Mouse (Mus musculus): ENCODE results near the gene Eid1. TPM values are rescaled to one million over a fixed set of nuclear protein-coding genes. Genes with fewer than 3 reads are reported as not detected.

The Eid1 gene
- polyA plus RNA-seq, 2 experiments: 182 to 298 TPM

- no peak overlapping the region for H3K9ac ChIP-seq (ENCODE audit: low read depth, low read length, severe bottlenecking)
- H3K36me3 ChIP-seq (ENCODE audit: control insufficient read depth, insufficient read depth, low read length): no peaks in the 10 kb centered on the region
- no peak overlapping the region for H3K4me2 ChIP-seq (replicated peaks; ENCODE audit: low read depth, low read length, severe bottlenecking)
- ATAC-seq (ENCODE audit: low FRiP score, low read depth): no peak
- H3K27ac ChIP-seq (replicated peaks; ENCODE audit: low read depth, low read length): no peak overlapping the region
- DNase-seq (ENCODE audit: low spot score): no peak
- no peak overlapping the region for H3K4me3 ChIP-seq (replicated peaks; ENCODE audit: low read length)
- H3K27me3 ChIP-seq (ENCODE audit: control insufficient read depth, insufficient read depth, low read length): 0 out of 2 replicates have a peak, but pooled peaks cover 6% of the 10 kb centered on the region
- WGBS: 87% methylated on average over 8 of the region's 8 CpGs
- H3K4me1 ChIP-seq (ENCODE audit: control insufficient read depth, insufficient read depth, low read length): no peaks in the 10 kb centered on the region
- TF ChIP-seq POLR2A (IDR thresholded peaks at IDR 0.05; ENCODE audit: borderline replicate concordance, extremely low read depth, insufficient read depth, insufficient read length): no peak
- H3K9me3 ChIP-seq (ENCODE audit: control insufficient read depth, low read length): no peaks in the 10 kb centered on the region
Observed at GRCm38 (mm10) chr2:125716599-125716998, 43.7 kb downstream of the Eid1 start.

DNA sequence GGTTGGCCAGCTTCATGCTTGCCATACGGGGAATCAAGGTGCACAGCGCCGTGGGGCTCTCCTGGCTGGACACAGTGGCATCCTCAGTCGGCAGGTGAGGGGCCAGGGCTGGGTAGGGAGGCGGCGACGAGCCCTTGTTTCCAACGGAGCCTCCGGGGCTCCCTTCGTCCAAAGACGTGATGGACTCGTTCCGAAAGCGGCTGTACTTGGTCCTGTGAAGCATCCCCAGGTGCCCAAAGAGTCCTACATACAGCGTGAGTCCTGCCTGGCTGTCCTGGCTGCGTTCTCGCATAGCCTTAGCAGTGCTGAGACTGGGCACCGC lies 50.2 kb downstream of the Eid1 start:
- no peak for TF ChIP-seq POLR2A (IDR thresholded peaks at IDR 0.05; ENCODE audit: borderline replicate concordance, extremely low read depth, insufficient read depth, insufficient read length)
- DNase-seq (ENCODE audit: low spot score) (no peak), ATAC-seq (ENCODE audit: low FRiP score, low read depth) (no peak; the same call in 1 of the 2 replicates)
- H3K36me3 ChIP-seq (ENCODE audit: control insufficient read depth, insufficient read depth, low read length): no peaks in the 10 kb centered on the region
- H3K9ac ChIP-seq (ENCODE audit: low read depth, low read length, severe bottlenecking): peak overlapping the region; percentile 54
- peak overlapping the region; percentile 100 for H3K4me2 ChIP-seq (replicated peaks; ENCODE audit: low read depth, low read length, severe bottlenecking)
- peak overlapping the region; percentile 47 for H3K4me3 ChIP-seq (replicated peaks; ENCODE audit: low read length)
- H3K27me3 ChIP-seq (ENCODE audit: control insufficient read depth, insufficient read depth, low read length): peaks cover 24% of the 10 kb centered on the region
- peaks cover 8% of the 10 kb centered on the region for H3K4me1 ChIP-seq (ENCODE audit: control insufficient read depth, insufficient read depth, low read length)
- no peaks in the 10 kb centered on the region for H3K9me3 ChIP-seq (ENCODE audit: control insufficient read depth, low read length)
- H3K27ac ChIP-seq (replicated peaks; ENCODE audit: low read depth, low read length): no peak overlapping the region
- WGBS: 1% methylated on average over 18 of the region's 18 CpGs

DNA sequence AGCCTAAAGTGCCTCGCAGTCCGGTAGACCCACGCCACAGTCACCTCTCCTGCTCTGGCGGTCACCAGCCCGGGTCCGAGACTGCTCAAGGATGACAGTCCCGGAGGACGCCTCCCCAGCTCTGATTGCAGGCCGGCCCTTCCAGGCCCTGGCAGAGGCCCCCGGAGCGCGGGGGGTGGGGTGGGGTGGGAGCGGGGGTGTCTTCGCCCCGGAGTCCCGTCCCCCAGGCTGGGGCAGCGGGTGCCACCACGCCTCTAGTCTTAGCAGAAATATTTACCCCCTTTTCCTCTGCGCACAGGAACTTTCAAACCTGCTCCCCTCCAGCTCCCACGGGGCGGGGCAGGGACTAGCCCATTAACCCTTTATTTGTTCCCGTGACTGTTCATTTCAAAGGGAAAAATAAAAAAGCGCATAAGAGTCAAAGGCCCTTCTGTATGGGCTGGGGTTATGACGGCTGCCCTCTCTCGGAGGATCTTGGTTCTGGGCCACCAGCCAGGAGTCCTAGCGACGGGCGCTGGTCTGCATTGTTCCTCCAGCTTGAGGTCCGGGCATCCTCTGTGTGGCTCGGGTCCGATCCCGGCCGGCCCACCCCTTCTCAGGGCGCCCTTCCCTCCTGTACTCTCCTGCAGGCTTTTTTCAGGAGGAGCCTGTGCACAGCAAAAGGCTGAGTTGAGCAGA lies 50.7 kb downstream of the Eid1 start:
- under 1% methylated on average over 34 of the region's 34 CpGs for WGBS
- no peak for TF ChIP-seq POLR2A (IDR thresholded peaks at IDR 0.05; ENCODE audit: borderline replicate concordance, extremely low read depth, insufficient read depth, insufficient read length)
- H3K27ac ChIP-seq (replicated peaks; ENCODE audit: low read depth, low read length): 0 out of 2 replicates have a peak overlapping the region, but pooled peaks have one; percentile 33
- peak overlapping the region; percentile 100 for H3K4me2 ChIP-seq (replicated peaks; ENCODE audit: low read depth, low read length, severe bottlenecking)
- H3K4me3 ChIP-seq (replicated peaks; ENCODE audit: low read length): peak overlapping the region; percentile 47
- H3K9ac ChIP-seq (ENCODE audit: low read depth, low read length, severe bottlenecking): peak overlapping the region; percentile 54
- DNase-seq (ENCODE audit: low spot score) (peak; percentile 26), ATAC-seq (ENCODE audit: low FRiP score, low read depth) (peak; percentile 76)
- H3K27me3 ChIP-seq (ENCODE audit: control insufficient read depth, insufficient read depth, low read length): peaks cover 24% of the 10 kb centered on the region
- H3K36me3 ChIP-seq (ENCODE audit: control insufficient read depth, insufficient read depth, low read length): no peaks in the 10 kb centered on the region
- no peaks in the 10 kb centered on the region for H3K9me3 ChIP-seq (ENCODE audit: control insufficient read depth, low read length)
- H3K4me1 ChIP-seq (ENCODE audit: control insufficient read depth, insufficient read depth, low read length): peaks cover 8% of the 10 kb centered on the region

DNA sequence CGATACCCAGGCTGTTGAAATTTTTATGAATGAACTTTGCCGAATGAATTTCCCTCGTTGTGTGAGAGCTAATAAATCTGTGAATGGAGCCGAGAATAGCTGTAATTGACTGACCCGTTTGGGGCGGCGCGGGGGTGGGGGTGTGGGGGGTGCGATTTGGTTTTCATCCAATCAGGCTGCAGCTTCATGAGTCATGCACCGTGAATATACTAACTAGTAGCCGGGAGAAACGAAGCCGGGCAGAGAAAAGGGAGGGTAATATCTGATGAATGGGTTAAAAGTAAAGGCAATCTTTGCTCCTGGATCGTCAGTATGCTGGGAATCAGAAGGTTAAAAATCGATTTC lies 51.2 kb downstream of the Eid1 start, which contains the start of gene Shc4:
TSS of gene Shc4 (minus strand) at position 63 of the 345 bp plus-strand sequence.
- peaks cover 24% of the 10 kb centered on the region for H3K27me3 ChIP-seq (ENCODE audit: control insufficient read depth, insufficient read depth, low read length)
- TF ChIP-seq POLR2A (IDR thresholded peaks at IDR 0.05; ENCODE audit: borderline replicate concordance, extremely low read depth, insufficient read depth, insufficient read length): no peak
- 0 out of 2 replicates have a peak within 1 kb of the TSS, but pooled peaks have one; percentile 33 for H3K27ac ChIP-seq (replicated peaks; ENCODE audit: low read depth, low read length)
- peak within 1 kb of the TSS; percentile 54 for H3K9ac ChIP-seq (ENCODE audit: low read depth, low read length, severe bottlenecking)
- no peaks in the 10 kb centered on the region for H3K9me3 ChIP-seq (ENCODE audit: control insufficient read depth, low read length)
- DNase-seq (ENCODE audit: low spot score): peak; percentile 63
- WGBS: 0% methylated on average over 15 of the region's 15 CpGs
- H3K36me3 ChIP-seq (ENCODE audit: control insufficient read depth, insufficient read depth, low read length): no peaks in the 10 kb centered on the region
- peak; percentile 88 for ATAC-seq (ENCODE audit: low FRiP score, low read depth)
- H3K4me2 ChIP-seq (replicated peaks; ENCODE audit: low read depth, low read length, severe bottlenecking): peak within 1 kb of the TSS; percentile 100
- peaks cover 8% of the 10 kb centered on the region for H3K4me1 ChIP-seq (ENCODE audit: control insufficient read depth, insufficient read depth, low read length)
- peak within 1 kb of the TSS; percentile 47 for H3K4me3 ChIP-seq (replicated peaks; ENCODE audit: low read length)

Other genes starting within 250 kb of the Eid1 start
- 0.19 and 0.24 TPM in 2 replicates for gene Gm9913, start 168.0 kb upstream of the Eid1 start, polyA plus RNA-seq (2012; rRNA removed)
- gene Gm9913, start 168.0 kb upstream of the Eid1 start, polyA plus RNA-seq (2014; fragmentation: Nextera tagmentation; extraction: Ambion mirVana): 0.40 and 0.75 TPM in 2 replicates
- 29.5 and 31.4 TPM in 2 replicates for gene Fbn1, start 165.1 kb upstream of the Eid1 start, polyA plus RNA-seq (2012; rRNA removed)
- 47.0 and 49.4 TPM in 2 replicates for gene Fbn1, start 165.1 kb upstream of the Eid1 start, polyA plus RNA-seq (2014; fragmentation: Nextera tagmentation; extraction: Ambion mirVana)
- gene Cep152, start 48.0 kb upstream of the Eid1 start, polyA plus RNA-seq (2012; rRNA removed): 5.3 and 6.9 TPM in 2 replicates
- 5.3 and 6.2 TPM in 2 replicates for gene Cep152, start 48.0 kb upstream of the Eid1 start, polyA plus RNA-seq (2014; fragmentation: Nextera tagmentation; extraction: Ambion mirVana)
- 1.2 and 1.3 TPM in 2 replicates for gene Shc4, start 51.1 kb downstream of the Eid1 start, polyA plus RNA-seq (2012; rRNA removed)
- 0.74 and 1.1 TPM in 2 replicates for gene Shc4, start 51.1 kb downstream of the Eid1 start, polyA plus RNA-seq (2014; fragmentation: Nextera tagmentation; extraction: Ambion mirVana)
- gene Secisbp2l, start 109.8 kb downstream of the Eid1 start, polyA plus RNA-seq (2012; rRNA removed): 14.5 and 15.2 TPM in 2 replicates
- 22.6 and 25.6 TPM in 2 replicates for gene Secisbp2l, start 109.8 kb downstream of the Eid1 start, polyA plus RNA-seq (2014; fragmentation: Nextera tagmentation; extraction: Ambion mirVana)
- gene Galk2, start 186.0 kb downstream of the Eid1 start, polyA plus RNA-seq (2012; rRNA removed): 29.2 and 30.5 TPM in 2 replicates
- gene Galk2, start 186.0 kb downstream of the Eid1 start, polyA plus RNA-seq (2014; fragmentation: Nextera tagmentation; extraction: Ambion mirVana): 40.8 and 43.4 TPM in 2 replicates
- 49.0 and 75.1 TPM in 2 replicates for gene Cops2, start 186.0 kb downstream of the Eid1 start, polyA plus RNA-seq (2012; rRNA removed)
- 85.4 and 86.7 TPM in 2 replicates for gene Cops2, start 186.0 kb downstream of the Eid1 start, polyA plus RNA-seq (2014; fragmentation: Nextera tagmentation; extraction: Ambion mirVana)

Measured in limb, embryonic 14.5 days (tissue).